Mouse (Mus musculus): Measurements from ENCODE around the gene Tfrc.

Tfrc gene

GRCm38 (mm10) chr16:32608712-32609400, at the start of gene Tfrc:
Gene Tfrc, plus strand, starts transcription at chr16:32608920.
- peak; percentile 97 to 98 for DNase-seq

GRCm38 (mm10) chr16:32559493-32559892, 49.2 kb upstream of the Tfrc start:
- peak; percentile 21 to 26 for DNase-seq

GRCm38 (mm10) chr16:32563056-32563793, 45.5 kb upstream of the Tfrc start:
- DNase-seq = no peak

- no peak for DNase-seq
Measured at GRCm38 (mm10) chr16:32567282-32567681, 41.4 kb upstream of the Tfrc start.

- DNase-seq = peak in 1 of 2 experiments; percentile 7
Measured at GRCm38 (mm10) chr16:32568401-32568800, 40.3 kb upstream of the Tfrc start.

- DNase-seq = no peak
Measured at GRCm38 (mm10) chr16:32570042-32570441, 38.7 kb upstream of the Tfrc start.

- DNase-seq = no peak
Measured at GRCm38 (mm10) chr16:32572528-32572927, 36.2 kb upstream of the Tfrc start.

- no peak for DNase-seq
Measured at GRCm38 (mm10) chr16:32586482-32586881, 22.2 kb upstream of the Tfrc start.

GRCm38 (mm10) chr16:32588568-32588967, 20.2 kb upstream of the Tfrc start:
- no peak for DNase-seq

GRCm38 (mm10) chr16:32591521-32591920, 17.2 kb upstream of the Tfrc start:
- DNase-seq = no peak

GRCm38 (mm10) chr16:32593283-32593805, 15.4 kb upstream of the Tfrc start:
- no peak for DNase-seq

GRCm38 (mm10) chr16:32593916-32594315, 14.8 kb upstream of the Tfrc start:
- DNase-seq = no peak

- no peak for DNase-seq
Measured at GRCm38 (mm10) chr16:32594701-32595100, 14.0 kb upstream of the Tfrc start.

- DNase-seq = no peak
Measured at GRCm38 (mm10) chr16:32595142-32595855, 13.4 kb upstream of the Tfrc start.

GRCm38 (mm10) chr16:32597909-32598381, 10.8 kb upstream of the Tfrc start:
- no peak for DNase-seq

GRCm38 (mm10) chr16:32599151-32599550, 9.6 kb upstream of the Tfrc start:
- no peak for DNase-seq

- no peak for DNase-seq
Measured at GRCm38 (mm10) chr16:32602193-32602685, 6.5 kb upstream of the Tfrc start.

- peak in 1 of 2 experiments; percentile 10 for DNase-seq
Measured at GRCm38 (mm10) chr16:32607562-32608343, 967 bp upstream of the Tfrc start.

- no peak for DNase-seq
Measured at GRCm38 (mm10) chr16:32608344-32608711, 392 bp upstream of the Tfrc start.

GRCm38 (mm10) chr16:32609401-32609779, 670 bp downstream of the Tfrc start:
- DNase-seq = no peak

- DNase-seq = peak; percentile 47 to 71
Measured at GRCm38 (mm10) chr16:32610460-32611255, 1.9 kb downstream of the Tfrc start.
